Mouse (Mus musculus) neutrophil, adult 65 days (primary cell): Measurements from ENCODE around the gene Krtap13-1. TPM values are rescaled to one million over a fixed set of nuclear protein-coding genes. Genes with fewer than 3 reads are reported as not detected.

Experiments
- total RNA-seq: library from RNA; stranded (reverse); gene quantifications from 2 replicates; pipeline ENCODE4 v1.2.4, GENCODE M21; 2023

The Krtap13-1 gene
- not detected in 2 replicates for total RNA-seq

GRCm38 (mm10) chr16:88728812-88729275 is at the start of gene Krtap13-1:
Gene Krtap13-1, plus strand, starts transcription at chr16:88728862.

DNA sequence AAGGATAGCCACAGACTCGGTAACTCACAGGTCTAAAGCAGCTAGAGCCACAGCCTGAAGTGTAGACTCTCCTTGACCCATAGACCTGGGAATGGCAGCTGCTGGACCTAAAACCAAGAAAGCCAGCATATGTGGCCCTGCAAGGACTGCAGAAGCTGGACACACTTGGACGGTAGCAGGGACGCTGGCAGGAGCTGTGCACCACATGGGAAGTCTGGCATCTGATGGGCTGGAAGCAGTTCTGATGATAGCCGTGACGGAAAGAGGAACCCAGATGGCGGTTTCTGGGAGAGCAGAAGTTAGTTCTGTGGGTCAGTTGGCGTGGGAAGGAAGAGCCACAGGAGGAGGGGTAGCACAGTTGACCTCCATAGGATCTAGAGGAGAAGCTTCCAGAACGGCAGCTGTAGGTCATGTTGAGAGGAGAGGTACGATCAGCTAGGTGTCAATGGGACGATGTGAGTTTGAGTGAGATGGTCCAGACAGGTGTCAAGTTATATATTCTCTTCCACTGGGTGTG is 21.1 kb upstream of the Krtap13-1 start, which contains the start of gene 2310061N02Rik:
Gene 2310061N02Rik, minus strand, starts transcription at position 467 of the 517 bp plus-strand sequence.

DNA sequence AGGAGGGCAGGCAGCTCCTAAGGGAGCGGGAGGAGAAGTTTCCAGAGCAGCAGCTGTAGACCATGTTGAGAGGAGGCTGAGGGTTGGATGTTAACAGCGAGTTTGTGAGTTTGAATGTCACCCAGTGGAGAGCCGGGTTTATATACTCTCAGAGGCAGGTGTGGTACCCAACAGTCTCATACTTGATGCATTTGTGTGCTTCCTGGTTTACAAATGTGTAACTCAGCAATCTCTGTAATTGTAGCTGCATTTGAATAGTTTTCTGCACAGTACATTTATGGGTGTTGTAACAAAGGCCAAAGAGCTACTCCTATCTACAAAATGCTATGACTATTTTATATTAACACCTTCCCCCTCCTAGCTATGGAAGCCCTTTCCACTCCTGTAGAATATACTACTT is 22.9 kb downstream of the Krtap13-1 start, which contains the start of gene Krtap13:
Gene Krtap13, minus strand, starts transcription at position 101 of the 400 bp plus-strand sequence.

GRCm38 (mm10) chr16:88758547-88758946 is 29.9 kb downstream of the Krtap13-1 start, which contains the start of gene 2310034C09Rik:
Gene 2310034C09Rik, plus strand, starts transcription at chr16:88758847.

GRCm38 (mm10) chr16:88774106-88774505 is 45.4 kb downstream of the Krtap13-1 start, which contains the start of gene 2310057N15Rik:
Gene 2310057N15Rik, minus strand, starts transcription at chr16:88774206.

GRCm38 (mm10) chr16:88777596-88777995 is 48.9 kb downstream of the Krtap13-1 start, which contains the start of gene Gm5965:
Gene Gm5965, plus strand, starts transcription at chr16:88777896.

Other genes with a start within 250 kb of the Krtap13-1 start
- not detected in 2 replicates for gene Cldn17, start 221.9 kb upstream of the Krtap13-1 start, total RNA-seq
- gene Cldn8, start 165.7 kb upstream of the Krtap13-1 start, total RNA-seq: not detected in 2 replicates
- not detected in 2 replicates for gene Krtap24-1, start 116.6 kb upstream of the Krtap13-1 start, total RNA-seq
- not detected in 2 replicates for gene 2310079G19Rik, start 101.2 kb upstream of the Krtap13-1 start, total RNA-seq
- not detected in 2 replicates for gene Krtap26-1, start 81.1 kb upstream of the Krtap13-1 start, total RNA-seq
- gene Krtap27-1, start 57.2 kb upstream of the Krtap13-1 start, total RNA-seq: not detected in 2 replicates
- gene 2310061N02Rik, start 20.9 kb upstream of the Krtap13-1 start, total RNA-seq: not detected in 2 replicates
- gene Krtap13, start 22.8 kb downstream of the Krtap13-1 start, total RNA-seq: not detected in 2 replicates
- gene 2310034C09Rik, start 30.0 kb downstream of the Krtap13-1 start, total RNA-seq: not detected in 2 replicates
- gene 2310057N15Rik, start 45.3 kb downstream of the Krtap13-1 start, total RNA-seq: not detected in 2 replicates
- not detected in 2 replicates for gene Gm5965, start 49.0 kb downstream of the Krtap13-1 start, total RNA-seq
- not detected in 2 replicates for gene Gm20741, start 83.4 kb downstream of the Krtap13-1 start, total RNA-seq
- not detected in 2 replicates for gene Krtap15, start 91.4 kb downstream of the Krtap13-1 start, total RNA-seq
- gene Krtap14, start 97.3 kb downstream of the Krtap13-1 start, total RNA-seq: not detected in 2 replicates
- gene Krtap19-1, start 140.5 kb downstream of the Krtap13-1 start, total RNA-seq: not detected in 2 replicates
- not detected in 2 replicates for gene Krtap19-2, start 145.4 kb downstream of the Krtap13-1 start, total RNA-seq
- not detected in 2 replicates for gene Krtap19-3, start 149.2 kb downstream of the Krtap13-1 start, total RNA-seq
- not detected in 2 replicates for gene Krtap19-4, start 156.2 kb downstream of the Krtap13-1 start, total RNA-seq
- gene Krtap19-5, start 167.6 kb downstream of the Krtap13-1 start, total RNA-seq: not detected in 2 replicates
- gene Krtap19-9b, start 203.4 kb downstream of the Krtap13-1 start, total RNA-seq: not detected in 2 replicates
- not detected in 2 replicates for gene Krtap16-3, start 234.0 kb downstream of the Krtap13-1 start, total RNA-seq